Mouse (Mus musculus) stomach, embryonic 15.5 days (tissue): Measurements from ENCODE around the gene Otog. TPM values are rescaled to one million over a fixed set of nuclear protein-coding genes. Genes with fewer than 3 reads are reported as not detected.

Source experiments
- ATAC-seq: fragments of 200-750 bp; cut with Nextera tagmentation; 2 replicates; pipeline ENCODE4 v1.8.0; 2017; ENCODE audit warnings: low read depth, moderate number of reproducible peaks, moderate TSS enrichment; ENCODE audit not compliant: insufficient read depth, low FRiP score
- H3K27ac ChIP-seq: fragments of 300-500 bp; sonication (generic); 2 replicates; pipeline ENCODE4 v1.5.1; 2015; ENCODE audit warnings: mild to moderate bottlenecking, inconsistent platforms
- H3K27me3 ChIP-seq: fragments of 300-500 bp; sonication (generic); replicated peaks from 2 replicates; pipeline ENCODE4 v1.6.1; 2015; ENCODE audit warnings: inconsistent platforms
- H3K36me3 ChIP-seq: fragments of 300-500 bp; sonication (generic); 2 replicates; pipeline ENCODE4 v1.6.1; 2015; ENCODE audit warnings: inconsistent platforms
- H3K4me1 ChIP-seq: fragments of 300-500 bp; sonication (generic); 2 replicates; pipeline ENCODE4 v1.6.1; 2015; ENCODE audit warnings: inconsistent platforms
- H3K4me2 ChIP-seq: fragments of 300-500 bp; sonication (generic); 2 replicates; pipeline ENCODE4 v1.6.1; 2015; ENCODE audit warnings: mild to moderate bottlenecking, inconsistent platforms
- H3K4me3 ChIP-seq: fragments of 300-500 bp; sonication (generic); replicated peaks from 2 replicates; pipeline ENCODE4 v1.5.1; 2015; ENCODE audit warnings: inconsistent platforms
- H3K9ac ChIP-seq: fragments of 300-500 bp; sonication (generic); 2 replicates; pipeline ENCODE4 v1.6.1; 2015; ENCODE audit warnings: inconsistent platforms
- H3K9me3 ChIP-seq: fragments of 300-500 bp; sonication (generic); 2 replicates; pipeline ENCODE4 v1.6.1; 2016; ENCODE audit warnings: inconsistent platforms
- WGBS: fragments of 180-500 bp; shearing (Covaris S2); methylation state at CpG from one replicate; pipeline ENCODE4 v1.1.7; 2015; 5-methylcytosine and 5-hydroxymethylcytosine counted together
- polyA plus RNA-seq: library from polyadenylated mRNA; unstranded; fragments of >200 nt; fragmentation: Nextera tagmentation; extraction: Ambion mirVana; gene quantifications from 2 replicates; pipeline ENCODE4 v1.2.1, GENCODE M21; 2015

Otog gene
- polyA plus RNA-seq, 1 experiment from 2014 or later, result 0.04 TPM

- H3K27me3 ChIP-seq, result no peaks in the 10 kb centered on the region
- H3K36me3 ChIP-seq, result no peaks in the 10 kb centered on the region
- no peaks in the 10 kb centered on the region for H3K4me1 ChIP-seq
- no peak overlapping the region for H3K9ac ChIP-seq
- no peak for ATAC-seq
- 85% methylated on average over 12 of the region's 12 CpGs for WGBS
- H3K4me2 ChIP-seq, result no peak overlapping the region
- H3K27ac ChIP-seq, result no peak overlapping the region
- H3K4me3 ChIP-seq, result no peak overlapping the region
- H3K9me3 ChIP-seq, result no peaks in the 10 kb centered on the region
Observed at GRCm38 (mm10) chr7:46285161-46285839, 44.5 kb downstream of the Otog start.

- H3K27ac ChIP-seq, result no peak overlapping the region
- WGBS, result 87% methylated on average over 4 of the region's 4 CpGs
- H3K9me3 ChIP-seq, result no peaks in the 10 kb centered on the region
- no peak for ATAC-seq
- H3K4me2 ChIP-seq, result no peak overlapping the region
- no peaks in the 10 kb centered on the region for H3K4me1 ChIP-seq
- no peak overlapping the region for H3K4me3 ChIP-seq
- H3K27me3 ChIP-seq, result no peaks in the 10 kb centered on the region
- no peaks in the 10 kb centered on the region for H3K36me3 ChIP-seq
- no peak overlapping the region for H3K9ac ChIP-seq
Observed at GRCm38 (mm10) chr7:46286391-46286790, 45.6 kb downstream of the Otog start.

- H3K4me1 ChIP-seq, result no peaks in the 10 kb centered on the region
- H3K4me2 ChIP-seq, result no peak overlapping the region
- H3K4me3 ChIP-seq, result no peak overlapping the region
- no peak overlapping the region for H3K9ac ChIP-seq
- 34% methylated on average over 8 of the region's 8 CpGs for WGBS
- H3K36me3 ChIP-seq, result no peaks in the 10 kb centered on the region
- no peaks in the 10 kb centered on the region for H3K9me3 ChIP-seq
- no peak for ATAC-seq
- H3K27me3 ChIP-seq, result no peaks in the 10 kb centered on the region
- H3K27ac ChIP-seq, result no peak overlapping the region
Observed at GRCm38 (mm10) chr7:46287051-46287450, 46.3 kb downstream of the Otog start.

- no peaks in the 10 kb centered on the region for H3K36me3 ChIP-seq
- no peaks in the 10 kb centered on the region for H3K27me3 ChIP-seq
- 34% methylated on average over 6 of the region's 6 CpGs for WGBS
- H3K4me1 ChIP-seq, result no peaks in the 10 kb centered on the region
- H3K9me3 ChIP-seq, result no peaks in the 10 kb centered on the region
- H3K4me2 ChIP-seq, result no peak overlapping the region
- H3K27ac ChIP-seq, result no peak overlapping the region
- ATAC-seq, result no peak
- H3K9ac ChIP-seq, result no peak overlapping the region
- no peak overlapping the region for H3K4me3 ChIP-seq
Observed at GRCm38 (mm10) chr7:46296330-46296729, 55.5 kb downstream of the Otog start.

- 73% methylated on average over 12 of the region's 12 CpGs for WGBS
Observed at GRCm38 (mm10) chr7:46301031-46301632, 60.3 kb downstream of the Otog start.

GRCm38 (mm10) chr7:46313486-46313885, 72.7 kb downstream of the Otog start:
- no peak overlapping the region for H3K4me3 ChIP-seq
- no peak for ATAC-seq
- 49% methylated on average over 6 of the region's 6 CpGs for WGBS

More at GRCm38 (mm10) chr7:46301031-46301632, 60.3 kb downstream of the Otog start:
- H3K27me3 ChIP-seq, result no peaks in the 10 kb centered on the region
- no peak overlapping the region for H3K9ac ChIP-seq
- ATAC-seq, result no peak
- H3K9me3 ChIP-seq, result no peaks in the 10 kb centered on the region
- no peaks in the 10 kb centered on the region for H3K4me1 ChIP-seq
- H3K36me3 ChIP-seq, result no peaks in the 10 kb centered on the region
- H3K4me2 ChIP-seq, result no peak overlapping the region
- H3K27ac ChIP-seq, result no peak overlapping the region
- no peak overlapping the region for H3K4me3 ChIP-seq

GRCm38 (mm10) chr7:46314220-46315009, 73.6 kb downstream of the Otog start:
- WGBS, result 25% methylated on average over 4 of the region's 6 CpGs
- H3K27ac ChIP-seq, result no peak overlapping the region
- ATAC-seq, result no peak

More at GRCm38 (mm10) chr7:46313486-46313885, 72.7 kb downstream of the Otog start:
- Histone ChIP-seq H3K36me3 (no peaks in the 10 kb centered on the region), H3K4me2 (no peak overlapping the region), H3K27ac (no peak overlapping the region), H3K27me3 (no peaks in the 10 kb centered on the region), H3K4me1 (no peaks in the 10 kb centered on the region), H3K9me3 (no peaks in the 10 kb centered on the region), H3K9ac (no peak overlapping the region)

GRCm38 (mm10) chr7:46315692-46316091, 74.9 kb downstream of the Otog start:
- 60% methylated on average over 4 of the region's 4 CpGs for WGBS
- H3K9ac ChIP-seq, result no peak overlapping the region
- no peak overlapping the region for H3K27ac ChIP-seq
- no peaks in the 10 kb centered on the region for H3K9me3 ChIP-seq
- no peak overlapping the region for H3K4me2 ChIP-seq
- no peak for ATAC-seq
- no peaks in the 10 kb centered on the region for H3K36me3 ChIP-seq
- H3K4me1 ChIP-seq, result no peaks in the 10 kb centered on the region
- no peaks in the 10 kb centered on the region for H3K27me3 ChIP-seq
- H3K4me3 ChIP-seq, result no peak overlapping the region

More at GRCm38 (mm10) chr7:46314220-46315009, 73.6 kb downstream of the Otog start:
- H3K9me3 ChIP-seq, result no peaks in the 10 kb centered on the region
- no peak overlapping the region for H3K9ac ChIP-seq
- H3K4me2 ChIP-seq, result no peak overlapping the region
- H3K36me3 ChIP-seq, result no peaks in the 10 kb centered on the region
- H3K27me3 ChIP-seq, result no peaks in the 10 kb centered on the region
- H3K4me3 ChIP-seq, result no peak overlapping the region
- H3K4me1 ChIP-seq, result no peaks in the 10 kb centered on the region

GRCm38 (mm10) chr7:46316948-46317347, 76.2 kb downstream of the Otog start:
- Histone ChIP-seq H3K27me3 (no peaks in the 10 kb centered on the region), H3K4me1 (no peaks in the 10 kb centered on the region), H3K4me3 (no peak overlapping the region), H3K9me3 (no peaks in the 10 kb centered on the region), H3K4me2 (no peak overlapping the region), H3K27ac (no peak overlapping the region), H3K9ac (no peak overlapping the region), H3K36me3 (no peaks in the 10 kb centered on the region)
- 10% methylated on average over 7 of the region's 7 CpGs for WGBS
- peak; percentile 56 for ATAC-seq

- H3K9ac ChIP-seq, result no peak overlapping the region
- no peak for ATAC-seq
- WGBS, result 80% methylated on average over 3 of the region's 3 CpGs
- H3K36me3 ChIP-seq, result no peaks in the 10 kb centered on the region
- no peaks in the 10 kb centered on the region for H3K9me3 ChIP-seq
- no peaks in the 10 kb centered on the region for H3K4me1 ChIP-seq
- no peaks in the 10 kb centered on the region for H3K27me3 ChIP-seq
- H3K4me2 ChIP-seq, result no peak overlapping the region
- H3K27ac ChIP-seq, result no peak overlapping the region
- no peak overlapping the region for H3K4me3 ChIP-seq
Observed at GRCm38 (mm10) chr7:46321242-46321641, 80.5 kb downstream of the Otog start.

- H3K4me2 ChIP-seq, result no peak overlapping the region
- H3K4me1 ChIP-seq, result no peaks in the 10 kb centered on the region
- no peak for ATAC-seq
- no peaks in the 10 kb centered on the region for H3K36me3 ChIP-seq
- no peak overlapping the region for H3K4me3 ChIP-seq
- H3K9ac ChIP-seq, result no peak overlapping the region
- H3K9me3 ChIP-seq, result no peaks in the 10 kb centered on the region
- H3K27me3 ChIP-seq, result no peaks in the 10 kb centered on the region
- H3K27ac ChIP-seq, result no peak overlapping the region
- 42% methylated on average over 4 of the region's 4 CpGs for WGBS
Observed at GRCm38 (mm10) chr7:46327896-46328295, 87.1 kb downstream of the Otog start.

- no peak for ATAC-seq
- Histone ChIP-seq H3K4me3 (no peak overlapping the region), H3K4me2 (no peak overlapping the region), H3K36me3 (no peaks in the 10 kb centered on the region), H3K4me1 (no peaks in the 10 kb centered on the region), H3K9ac (no peak overlapping the region), H3K27ac (no peak overlapping the region), H3K9me3 (no peaks in the 10 kb centered on the region), H3K27me3 (no peaks in the 10 kb centered on the region)
- WGBS, result 85% methylated on average over 9 of the region's 9 CpGs
Observed at GRCm38 (mm10) chr7:46337397-46337796, 96.6 kb downstream of the Otog start.
